Mouse (Mus musculus) ovary, postnatal 14 days (tissue): ENCODE results near the gene Gm10134.
"Not testable (repeated sequence)": the region's sequence is repeated elsewhere in the genome, so short reads cannot be mapped to it uniquely, and the experiment has no call there.

ENCODE experiments used
- DNase-seq: peaks from one replicate; pipeline ENCODE4 v3.0.0; 2022; ENCODE audit warnings: low spot score

Gm10134 gene

GRCm38 (mm10) chr2:28506291-28506690 is 396 bp downstream of the Gm10134 start:
- no peak for DNase-seq

- not testable (repeated sequence) for DNase-seq
These were observed 5.7 kb downstream of the Gm10134 start for GRCm38 (mm10) chr2:28511600-28511999.

GRCm38 (mm10) chr2:28512798-28513401 is 7.0 kb downstream of the Gm10134 start, which contains the start of gene Ralgds:
Ralgds (plus strand) TSS chr2:28513125.
- peak; percentile 48 for DNase-seq

DNA sequence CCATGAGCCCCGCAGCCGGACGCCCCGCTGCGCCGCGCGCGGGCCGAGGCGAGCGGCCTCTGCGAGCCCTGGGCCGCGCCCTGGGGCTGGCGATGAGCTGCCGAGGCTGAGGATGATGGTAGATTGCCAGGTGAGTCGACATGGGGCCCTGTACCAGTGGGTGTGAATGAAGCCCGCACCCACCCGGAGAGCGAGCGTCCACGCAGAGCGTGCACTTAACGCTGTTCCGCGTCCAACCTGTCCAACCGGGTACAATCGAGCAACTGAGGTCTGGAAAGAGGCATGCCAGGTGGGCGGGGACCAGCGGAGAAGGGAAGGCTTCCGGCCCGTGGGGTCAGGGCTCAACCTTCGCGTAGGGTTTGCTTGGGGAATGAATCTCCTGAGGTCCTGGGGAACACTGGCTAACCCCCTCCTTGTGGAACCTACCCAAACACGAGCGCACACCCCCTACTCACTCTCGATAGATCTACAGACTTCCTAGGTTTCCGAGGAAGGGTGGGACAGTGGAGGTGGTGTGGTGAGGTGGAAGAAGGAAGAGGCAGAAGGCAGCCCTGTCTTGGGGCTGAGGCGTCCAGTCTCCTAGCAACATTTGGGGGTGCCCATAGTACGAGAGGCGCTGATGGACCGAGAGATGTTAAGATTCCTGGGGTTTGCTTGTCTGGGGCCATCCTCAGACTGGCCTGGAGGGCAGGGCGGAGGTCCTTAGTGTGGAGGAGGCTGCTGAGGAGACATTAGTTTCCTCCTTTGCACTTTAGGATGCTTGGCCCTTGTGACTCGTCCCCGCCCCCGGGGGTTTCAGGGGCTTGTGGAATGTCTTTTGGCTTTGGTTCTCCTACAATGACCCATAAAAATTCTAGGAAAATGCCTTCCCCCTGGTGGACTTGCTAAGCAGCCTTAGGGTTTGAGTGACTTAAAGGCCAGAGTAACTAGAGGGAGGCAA is 7.8 kb downstream of the Gm10134 start:
- DNase-seq, result no peak

DNA sequence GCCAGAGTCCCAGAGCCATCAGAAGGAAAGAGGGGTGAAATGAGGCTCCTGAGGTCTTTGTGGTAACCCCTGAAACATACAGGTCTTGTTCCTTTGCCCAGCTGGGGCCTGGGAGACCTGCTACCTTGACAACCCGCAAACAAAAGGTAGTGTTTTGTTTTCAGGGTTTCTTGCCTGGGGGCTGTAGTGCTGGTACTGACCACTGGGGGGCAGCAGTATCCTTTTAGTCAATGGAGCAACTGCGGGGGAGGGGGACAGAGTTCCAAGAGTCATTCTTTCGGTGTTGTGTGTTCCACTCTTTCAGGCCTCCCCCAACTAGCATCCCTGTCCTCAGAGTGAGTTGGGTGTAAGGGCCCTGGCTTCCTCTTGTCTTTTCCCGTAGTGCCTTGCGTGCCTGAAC is 8.6 kb downstream of the Gm10134 start:
- peak; percentile 87 for DNase-seq

DNA sequence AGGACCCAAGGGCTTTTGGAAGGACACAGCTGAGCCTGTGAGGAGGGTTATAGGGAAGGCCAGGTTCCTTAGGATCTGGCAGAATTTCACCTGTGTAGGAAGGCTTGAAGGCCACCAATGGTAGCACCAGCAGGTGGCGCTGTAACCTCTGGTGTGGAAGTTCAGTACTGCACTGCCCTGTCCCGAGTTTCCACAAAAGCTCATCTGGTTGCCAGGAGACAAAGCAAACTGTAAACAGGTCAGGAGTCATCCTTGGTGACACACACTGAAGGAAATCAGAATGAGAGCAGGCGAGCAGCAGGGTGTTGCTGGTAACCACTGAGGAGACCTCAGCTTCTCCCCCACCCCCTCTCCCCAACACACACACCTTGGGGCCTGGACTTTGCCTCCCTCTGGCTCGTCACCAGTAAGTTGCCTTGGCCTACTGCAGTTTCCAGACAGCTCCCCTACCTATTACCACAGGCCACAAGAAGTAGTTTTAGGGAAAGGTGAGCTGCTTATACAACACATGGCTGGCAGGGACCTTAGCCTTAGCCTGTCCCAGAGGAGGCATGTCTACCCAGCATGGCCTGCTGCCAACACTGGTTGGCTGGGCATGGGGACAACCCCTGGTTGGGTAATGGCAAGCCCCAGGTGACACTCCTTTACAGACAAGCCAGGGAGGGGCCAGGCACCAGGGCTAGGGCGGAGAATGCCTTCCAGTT is 11.5 kb downstream of the Gm10134 start:
- peak; percentile 70 for DNase-seq

DNA sequence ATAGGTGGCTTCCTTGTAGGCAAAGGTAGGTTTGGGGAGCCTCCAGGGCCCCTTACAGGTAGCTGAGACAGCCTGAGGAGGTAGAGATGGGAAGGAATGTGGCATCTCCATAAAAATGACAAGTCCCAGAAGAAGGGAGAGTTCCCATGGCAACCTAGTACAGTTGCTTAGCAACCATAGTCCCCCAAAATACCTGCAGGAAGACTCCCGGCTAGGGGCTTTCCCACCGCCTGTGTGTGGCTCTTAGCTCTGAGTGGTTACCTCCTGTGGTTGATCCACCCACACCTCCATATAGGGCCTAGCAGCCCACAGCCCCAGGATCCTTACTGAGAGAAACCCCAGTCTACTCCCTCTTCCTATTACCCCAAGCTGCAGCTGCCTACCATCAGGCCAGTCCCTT is 12.3 kb downstream of the Gm10134 start:
- no peak for DNase-seq

DNA sequence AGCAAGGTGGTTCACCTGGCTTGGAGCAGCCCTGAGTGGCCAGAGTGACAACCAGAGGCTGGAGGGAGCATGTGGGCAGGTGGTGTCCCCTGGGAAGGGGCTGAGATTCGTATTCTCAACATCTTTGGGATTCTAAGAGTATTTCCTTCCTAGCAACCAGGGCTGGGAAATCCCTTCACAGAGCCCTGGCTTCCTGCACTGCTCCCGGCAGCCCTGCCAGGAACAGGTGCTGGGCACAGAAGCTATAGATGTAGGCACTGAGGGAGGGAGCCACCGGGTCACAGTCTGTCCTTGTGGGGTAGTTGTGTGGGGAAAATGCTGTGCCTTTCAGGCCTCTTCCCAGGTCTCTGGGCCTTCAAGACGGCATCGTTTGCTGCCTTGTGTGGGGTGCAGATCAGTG is 14.7 kb downstream of the Gm10134 start:
- no peak for DNase-seq

GRCm38 (mm10) chr2:28521571-28522151 is 15.8 kb downstream of the Gm10134 start:
- DNase-seq, result no peak

DNA sequence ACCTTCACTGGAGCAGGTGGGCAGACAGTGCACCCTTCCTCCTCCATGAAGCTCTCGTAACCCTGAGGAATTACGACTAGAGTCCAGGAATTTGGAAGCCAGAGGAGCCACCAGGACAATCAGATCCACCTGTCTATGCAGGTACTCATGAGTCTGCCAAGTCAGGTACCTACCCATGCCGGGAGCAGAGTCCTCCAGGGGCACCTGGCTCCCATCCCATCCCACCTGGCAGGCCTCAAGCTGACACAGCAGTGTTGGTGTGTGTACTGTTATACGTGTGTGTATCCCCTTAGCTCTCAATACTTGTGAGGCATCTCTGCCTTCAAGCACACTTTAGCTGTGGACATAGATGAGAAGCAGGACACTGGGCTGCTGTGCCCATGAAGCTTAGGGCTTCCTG is 16.3 kb downstream of the Gm10134 start:
- no peak for DNase-seq

GRCm38 (mm10) chr2:28523643-28524117 is 17.8 kb downstream of the Gm10134 start:
- DNase-seq, result peak; percentile 86

DNA sequence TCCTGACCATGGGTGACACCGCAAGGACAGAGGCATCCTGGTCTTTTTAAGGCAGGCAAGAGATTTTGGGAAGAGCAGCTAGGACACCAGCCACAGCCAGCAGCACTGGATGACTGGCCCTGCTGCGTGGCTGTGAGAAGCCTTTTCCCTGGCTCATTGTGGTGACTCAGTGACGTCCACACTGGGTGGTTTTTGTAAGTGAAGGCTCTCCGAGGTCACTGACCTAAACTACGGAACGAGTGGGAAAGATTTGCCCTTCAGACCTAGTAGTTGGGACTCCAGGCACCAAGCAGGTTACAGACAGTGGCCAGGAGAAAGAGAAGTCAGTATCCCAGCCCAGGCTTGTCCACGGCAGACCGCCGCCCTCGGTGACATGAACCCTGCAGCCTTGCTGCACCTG is 18.5 kb downstream of the Gm10134 start:
- no peak for DNase-seq

DNA sequence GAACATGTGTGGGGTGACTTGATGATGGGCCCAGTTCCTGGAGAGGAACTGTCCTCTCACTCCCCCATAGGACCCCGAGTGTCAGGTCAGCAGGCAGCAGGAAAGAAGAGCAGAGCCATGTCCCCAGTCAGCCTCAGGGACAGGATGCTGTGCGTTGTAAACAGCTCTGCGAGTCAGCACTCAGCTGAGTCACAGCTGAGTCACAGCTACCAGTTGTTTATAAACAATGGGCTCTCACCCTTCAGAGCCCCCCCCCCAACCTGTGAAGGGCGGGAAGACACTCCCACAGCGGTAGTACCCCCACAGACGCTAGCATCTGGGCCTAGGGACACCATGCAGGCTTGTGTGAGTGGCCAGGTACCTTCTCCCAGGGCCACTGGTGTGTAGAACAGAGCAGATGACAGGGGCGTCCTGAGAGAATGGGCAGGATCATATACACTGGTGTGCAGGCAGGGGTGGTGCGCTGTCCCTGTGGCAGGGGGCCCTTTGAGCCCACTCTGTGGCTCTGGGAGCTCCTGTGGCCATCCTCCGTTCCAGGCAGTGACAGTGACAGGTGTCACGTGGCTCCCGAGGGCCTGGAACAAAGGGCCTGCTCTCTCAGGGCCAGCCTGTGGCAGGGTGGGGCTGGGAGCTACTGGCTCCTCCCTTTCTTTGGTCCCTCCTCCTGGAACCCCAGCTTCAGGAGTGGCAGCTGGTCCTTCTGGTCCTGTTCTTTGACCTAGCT is 19.5 kb downstream of the Gm10134 start:
- DNase-seq, result peak; percentile 31

- DNase-seq, result no peak
These were observed 20.3 kb downstream of the Gm10134 start for GRCm38 (mm10) chr2:28525943-28526876.

DNA sequence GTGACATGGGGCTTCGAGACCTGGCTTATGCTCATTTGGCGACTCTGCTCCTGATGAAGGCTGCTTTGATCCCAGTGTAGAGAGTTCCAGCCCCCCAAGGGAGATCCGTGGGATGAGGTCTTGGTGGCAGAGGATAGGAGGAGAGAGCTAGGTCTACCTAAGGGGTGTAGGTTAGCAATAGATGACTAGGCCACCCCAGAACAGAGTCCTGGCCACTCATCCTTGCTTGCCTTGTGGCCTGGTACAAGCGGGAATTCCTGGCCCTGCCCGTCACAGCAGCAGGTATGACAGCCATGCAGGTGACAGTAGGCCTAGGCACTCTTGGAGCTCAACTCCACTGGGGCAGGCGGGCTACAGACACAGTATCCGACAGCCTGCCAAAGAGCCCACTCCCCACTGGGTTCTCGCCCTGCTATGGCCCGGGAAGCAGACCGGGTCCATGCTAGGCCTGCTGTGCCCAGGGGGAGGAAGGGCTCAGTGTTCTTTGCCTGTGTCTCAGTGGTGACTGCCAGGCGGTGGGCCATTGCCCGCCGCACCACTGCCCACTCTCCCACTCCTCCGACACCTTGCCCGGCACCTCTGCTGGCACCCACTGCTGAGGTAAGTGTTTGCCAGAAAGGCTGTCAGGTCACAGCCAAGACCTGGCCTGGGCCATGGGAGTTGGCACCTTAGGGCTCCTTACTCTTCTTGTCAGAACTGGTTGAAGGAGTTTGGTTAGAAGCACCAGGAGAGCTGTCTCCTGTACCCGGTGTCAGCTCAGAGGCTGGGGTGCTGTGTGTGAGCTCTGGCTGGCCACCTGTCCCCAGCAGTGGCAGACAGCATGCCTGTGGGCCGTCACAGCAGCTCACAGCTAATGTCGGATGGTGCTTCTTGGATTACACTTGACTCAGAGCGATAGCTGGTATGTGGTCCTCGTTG is 21.8 kb downstream of the Gm10134 start:
- no peak for DNase-seq

GRCm38 (mm10) chr2:28528354-28528730 is 22.4 kb downstream of the Gm10134 start:
- DNase-seq, result no peak

GRCm38 (mm10) chr2:28529856-28530255 is 24.0 kb downstream of the Gm10134 start:
- no peak for DNase-seq

DNA sequence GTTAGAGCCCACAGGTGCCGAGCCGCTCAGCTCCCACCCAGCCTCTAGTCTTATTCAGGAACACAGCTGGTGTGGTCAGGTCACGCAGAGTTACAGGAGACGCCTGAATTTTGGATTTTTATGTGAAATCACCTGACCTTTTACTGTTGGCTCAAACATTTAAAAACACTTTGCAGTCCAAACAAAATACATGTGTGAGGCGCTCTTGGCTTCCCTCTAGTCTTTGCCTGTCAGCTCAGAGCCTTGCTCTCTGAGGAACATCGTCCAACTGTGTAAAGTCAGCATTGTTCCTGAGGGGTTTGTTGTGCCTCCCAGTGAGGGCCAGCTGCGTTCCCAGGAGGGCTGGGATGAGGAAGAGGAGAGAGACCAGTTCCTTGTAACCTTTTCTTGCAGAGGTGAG is 24.4 kb downstream of the Gm10134 start:
- DNase-seq, result no peak
